Mouse (Mus musculus) stomach, embryonic 15.5 days (tissue): ENCODE results near the gene Gm5447. TPM values are rescaled to one million over a fixed set of nuclear protein-coding genes. Genes with fewer than 3 reads are reported as not detected.
A peak's percentile ranks its signal among the peaks of the same experiment; 100 is the strongest.

Source experiments
- ATAC-seq: fragments of 200-750 bp; cut with Nextera tagmentation; 2 replicates; pipeline ENCODE4 v1.8.0; 2017; ENCODE audit warnings: low read depth, moderate number of reproducible peaks, moderate TSS enrichment; ENCODE audit not compliant: insufficient read depth, low FRiP score
- H3K27ac ChIP-seq: fragments of 300-500 bp; sonication (generic); 2 replicates; pipeline ENCODE4 v1.5.1; 2015; ENCODE audit warnings: mild to moderate bottlenecking, inconsistent platforms
- H3K27me3 ChIP-seq: fragments of 300-500 bp; sonication (generic); replicated peaks from 2 replicates; pipeline ENCODE4 v1.6.1; 2015; ENCODE audit warnings: inconsistent platforms
- H3K36me3 ChIP-seq: fragments of 300-500 bp; sonication (generic); 2 replicates; pipeline ENCODE4 v1.6.1; 2015; ENCODE audit warnings: inconsistent platforms
- H3K4me1 ChIP-seq: fragments of 300-500 bp; sonication (generic); 2 replicates; pipeline ENCODE4 v1.6.1; 2015; ENCODE audit warnings: inconsistent platforms
- H3K4me2 ChIP-seq: fragments of 300-500 bp; sonication (generic); 2 replicates; pipeline ENCODE4 v1.6.1; 2015; ENCODE audit warnings: mild to moderate bottlenecking, inconsistent platforms
- H3K4me3 ChIP-seq: fragments of 300-500 bp; sonication (generic); replicated peaks from 2 replicates; pipeline ENCODE4 v1.5.1; 2015; ENCODE audit warnings: inconsistent platforms
- H3K9ac ChIP-seq: fragments of 300-500 bp; sonication (generic); 2 replicates; pipeline ENCODE4 v1.6.1; 2015; ENCODE audit warnings: inconsistent platforms
- H3K9me3 ChIP-seq: fragments of 300-500 bp; sonication (generic); 2 replicates; pipeline ENCODE4 v1.6.1; 2016; ENCODE audit warnings: inconsistent platforms
- WGBS: fragments of 180-500 bp; shearing (Covaris S2); methylation state at CpG from one replicate; pipeline ENCODE4 v1.1.7; 2015; 5-methylcytosine and 5-hydroxymethylcytosine counted together
- polyA plus RNA-seq: library from polyadenylated mRNA; unstranded; fragments of >200 nt; fragmentation: Nextera tagmentation; extraction: Ambion mirVana; gene quantifications from 2 replicates; pipeline ENCODE4 v1.2.1, GENCODE M21; 2015

Gm5447 gene
- 0.08 and 0.19 TPM in 2 replicates for polyA plus RNA-seq

GRCm38 (mm10) chr13:30973501-30974246, at the start of gene Gm5447, which contains the start of gene Exoc2:
Gm5447 (plus strand) TSS chr13:30974204.
Exoc2 (minus strand) TSS chr13:30974093.
- peak; percentile 96 for ATAC-seq
- no peaks in the 10 kb centered on the region for H3K27me3 ChIP-seq
- peak within 1 kb of the TSS; percentile 80 for H3K9ac ChIP-seq
- WGBS: under 1% methylated on average over 54 of the region's 54 CpGs
- H3K36me3 ChIP-seq: no peaks in the 10 kb centered on the region
- H3K4me3 ChIP-seq: peak within 1 kb of the TSS; percentile 90
- peak within 1 kb of the TSS; percentile 84 for H3K27ac ChIP-seq
- H3K9me3 ChIP-seq: no peaks in the 10 kb centered on the region
- H3K4me2 ChIP-seq: peak within 1 kb of the TSS; percentile 55
- H3K4me1 ChIP-seq: 0 out of 2 replicates have a peak, but pooled peaks cover 2% of the 10 kb centered on the region

- Histone ChIP-seq H3K27me3 (no peaks in the 10 kb centered on the region), H3K9me3 (no peaks in the 10 kb centered on the region), H3K9ac (no peak overlapping the region), H3K36me3 (0 out of 2 replicates have a peak, but pooled peaks cover 8% of the 10 kb centered on the region), H3K4me3 (no peak overlapping the region), H3K4me2 (no peak overlapping the region), H3K4me1 (no peaks in the 10 kb centered on the region), H3K27ac (no peak overlapping the region)
- no peak for ATAC-seq
- WGBS: 60% methylated on average over 6 of the region's 6 CpGs
Observed at GRCm38 (mm10) chr13:30924269-30924668, 49.7 kb upstream of the Gm5447 start.

- WGBS: 76% methylated on average over 2 of the region's 2 CpGs
Observed at GRCm38 (mm10) chr13:30929119-30929518, 44.9 kb upstream of the Gm5447 start.

GRCm38 (mm10) chr13:30931613-30932012, 42.4 kb upstream of the Gm5447 start:
- no peak overlapping the region for H3K9ac ChIP-seq
- H3K4me3 ChIP-seq: no peak overlapping the region
- H3K4me2 ChIP-seq: no peak overlapping the region
- 72% methylated on average over 4 of the region's 4 CpGs for WGBS
- no peak for ATAC-seq
- H3K27ac ChIP-seq: no peak overlapping the region
- H3K27me3 ChIP-seq: no peaks in the 10 kb centered on the region
- no peaks in the 10 kb centered on the region for H3K9me3 ChIP-seq
- no peaks in the 10 kb centered on the region for H3K4me1 ChIP-seq
- H3K36me3 ChIP-seq: no peaks in the 10 kb centered on the region

More at GRCm38 (mm10) chr13:30929119-30929518, 44.9 kb upstream of the Gm5447 start:
- ATAC-seq: no peak
- H3K27ac ChIP-seq: no peak overlapping the region
- no peak overlapping the region for H3K4me2 ChIP-seq
- no peak overlapping the region for H3K4me3 ChIP-seq
- no peaks in the 10 kb centered on the region for H3K36me3 ChIP-seq
- H3K9me3 ChIP-seq: no peaks in the 10 kb centered on the region
- no peaks in the 10 kb centered on the region for H3K27me3 ChIP-seq
- H3K9ac ChIP-seq: no peak overlapping the region
- no peaks in the 10 kb centered on the region for H3K4me1 ChIP-seq

- Histone ChIP-seq H3K4me1 (no peaks in the 10 kb centered on the region), H3K27me3 (no peaks in the 10 kb centered on the region), H3K36me3 (no peaks in the 10 kb centered on the region), H3K9ac (no peak overlapping the region), H3K27ac (no peak overlapping the region), H3K9me3 (no peaks in the 10 kb centered on the region), H3K4me2 (no peak overlapping the region), H3K4me3 (no peak overlapping the region)
- no peak for ATAC-seq
- WGBS: 80% methylated on average over 6 of the region's 6 CpGs
Observed at GRCm38 (mm10) chr13:30932972-30933371, 41.0 kb upstream of the Gm5447 start.

- ATAC-seq: no peak
- peaks cover 3% of the 10 kb centered on the region; the same call in 1 of the 2 replicates for H3K4me1 ChIP-seq
- H3K9me3 ChIP-seq: no peaks in the 10 kb centered on the region
- H3K36me3 ChIP-seq: no peaks in the 10 kb centered on the region
- no peak overlapping the region for H3K4me3 ChIP-seq
- H3K27me3 ChIP-seq: no peaks in the 10 kb centered on the region
- H3K9ac ChIP-seq: no peak overlapping the region
- no peak overlapping the region for H3K27ac ChIP-seq
- H3K4me2 ChIP-seq: no peak overlapping the region
Observed at GRCm38 (mm10) chr13:30945788-30946187, 28.2 kb upstream of the Gm5447 start.

- Histone ChIP-seq H3K4me3 (no peak overlapping the region), H3K9ac (no peak overlapping the region), H3K27me3 (no peaks in the 10 kb centered on the region), H3K36me3 (no peaks in the 10 kb centered on the region), H3K9me3 (no peaks in the 10 kb centered on the region), H3K4me1 (peaks cover 3% of the 10 kb centered on the region; the same call in 1 of the 2 replicates), H3K27ac (0 out of 2 replicates have a peak overlapping the region, but pooled peaks have one; percentile 21), H3K4me2 (no peak overlapping the region)
- 87% methylated on average over 15 of the region's 15 CpGs for WGBS
- no peak for ATAC-seq
Observed at GRCm38 (mm10) chr13:30947129-30947528, 26.9 kb upstream of the Gm5447 start.

- 86% methylated on average over 11 of the region's 11 CpGs for WGBS
- Histone ChIP-seq H3K9me3 (no peaks in the 10 kb centered on the region), H3K27me3 (no peaks in the 10 kb centered on the region), H3K36me3 (no peaks in the 10 kb centered on the region), H3K9ac (no peak within 1 kb of the TSS), H3K27ac (0 out of 2 replicates have a peak within 1 kb of the TSS, but pooled peaks have one; percentile 21), H3K4me2 (no peak within 1 kb of the TSS), H3K4me3 (no peak within 1 kb of the TSS), H3K4me1 (peaks cover 3% of the 10 kb centered on the region; the same call in 1 of the 2 replicates)
- no peak for ATAC-seq
Observed at GRCm38 (mm10) chr13:30947540-30947939, 26.5 kb upstream of the Gm5447 start, which contains the start of gene Hus1b. Hus1b (minus strand) TSS chr13:30947759.

- Histone ChIP-seq H3K27ac (no peak overlapping the region), H3K36me3 (no peaks in the 10 kb centered on the region), H3K9ac (no peak overlapping the region), H3K9me3 (no peaks in the 10 kb centered on the region), H3K4me2 (no peak overlapping the region), H3K4me3 (no peak overlapping the region), H3K27me3 (no peaks in the 10 kb centered on the region), H3K4me1 (peaks cover 3% of the 10 kb centered on the region; the same call in 1 of the 2 replicates)
- WGBS: 93% methylated on average over 9 of the region's 9 CpGs
- no peak for ATAC-seq
Observed at GRCm38 (mm10) chr13:30949181-30949580, 24.8 kb upstream of the Gm5447 start.

- H3K9me3 ChIP-seq: no peaks in the 10 kb centered on the region
- H3K36me3 ChIP-seq: no peaks in the 10 kb centered on the region
- no peaks in the 10 kb centered on the region for H3K27me3 ChIP-seq
- H3K4me2 ChIP-seq: no peak overlapping the region
- H3K4me3 ChIP-seq: no peak overlapping the region
- ATAC-seq: no peak
- no peak overlapping the region for H3K9ac ChIP-seq
- H3K27ac ChIP-seq: no peak overlapping the region
- peaks cover 2% of the 10 kb centered on the region; the same call in 1 of the 2 replicates for H3K4me1 ChIP-seq
- WGBS: 86% methylated on average over 2 of the region's 2 CpGs
Observed at GRCm38 (mm10) chr13:30952044-30952443, 22.0 kb upstream of the Gm5447 start.

GRCm38 (mm10) chr13:30953580-30953979, 20.4 kb upstream of the Gm5447 start:
- Histone ChIP-seq H3K4me2 (no peak overlapping the region), H3K27me3 (no peaks in the 10 kb centered on the region), H3K9me3 (no peaks in the 10 kb centered on the region), H3K4me3 (no peak overlapping the region), H3K36me3 (no peaks in the 10 kb centered on the region), H3K9ac (no peak overlapping the region), H3K4me1 (no peaks in the 10 kb centered on the region), H3K27ac (no peak overlapping the region)
- 21% methylated on average over 1 of the region's 1 CpGs for WGBS
- no peak for ATAC-seq

- WGBS: 73% methylated on average over 2 of the region's 2 CpGs
- Histone ChIP-seq H3K27ac (no peak overlapping the region), H3K4me1 (no peaks in the 10 kb centered on the region), H3K36me3 (no peaks in the 10 kb centered on the region), H3K4me2 (no peak overlapping the region), H3K9ac (no peak overlapping the region), H3K27me3 (no peaks in the 10 kb centered on the region), H3K4me3 (no peak overlapping the region), H3K9me3 (no peaks in the 10 kb centered on the region)
- ATAC-seq: peak; percentile 71; the same call in 1 of the 2 replicates
Observed at GRCm38 (mm10) chr13:30960714-30961113, 13.3 kb upstream of the Gm5447 start.
